In the genomic region with DNA sequence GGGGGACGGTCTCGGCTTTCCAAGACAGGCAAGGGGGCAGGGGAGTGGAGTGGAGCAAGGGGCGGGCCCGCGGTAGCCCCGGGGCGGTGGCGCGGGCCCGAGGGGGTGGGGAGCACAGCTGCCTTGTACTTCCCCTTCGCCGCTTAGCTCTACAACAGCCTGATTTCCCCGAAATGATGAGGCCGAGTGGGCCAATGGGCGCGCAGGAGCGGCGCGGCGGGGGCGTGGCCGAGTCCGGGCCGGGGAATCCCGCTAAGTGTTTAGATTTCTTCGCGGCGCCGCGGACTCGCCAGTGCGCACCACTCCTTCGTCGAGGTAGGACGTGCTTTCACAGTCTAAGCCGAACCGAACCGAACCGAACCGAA, we compare ENCODE assay signal across 7 mouse cellular contexts. TPM values are rescaled to one million over a fixed set of nuclear protein-coding genes. Genes with fewer than 3 reads are reported as not detected.
A peak's percentile ranks its signal among the peaks of the same experiment; 100 is the strongest.
DNase-seq lines count a peak whose midpoint lies in the region; ATAC-seq and TF ChIP-seq lines count a peak whose summit lies in the region.

A gene (plus strand): TSS at position 255 of the 365 bp plus-strand sequence.

- peak within 1 kb of the TSS; percentile 73 for H3K4me2 ChIP-seq in intestine, postnatal 0 days (replicated peaks; ENCODE audit: low read depth)

- H3K36me3 ChIP-seq in embryonic facial prominence, embryonic 10.5 days (replicated peaks) = peaks cover 13% of the 10 kb centered on the region
- peaks cover 34% of the 10 kb centered on the region for H3K36me3 ChIP-seq in intestine, postnatal 0 days (ENCODE audit: control insufficient read depth, insufficient read depth)
- H3K36me3 ChIP-seq in midbrain, embryonic 10.5 days = no peaks in the 10 kb centered on the region

- ATAC-seq in intestine, postnatal 0 days = peak; percentile 88

- H3K9ac ChIP-seq in intestine, postnatal 0 days (ENCODE audit: low read depth, low read length) = peak within 1 kb of the TSS; percentile 92

- peak; percentile 97 for DNase-seq in adrenal gland, postnatal 10 days
- peak; percentile 93 for DNase-seq in embryonic facial prominence, embryonic 10.5 days (ENCODE audit: low spot score)
- DNase-seq in gonadal fat pad, adult 2 months (ENCODE audit: low read depth) = no peak
- peak; percentile 86 to 87 for DNase-seq in left cerebral cortex, postnatal 36 days (ENCODE audit: low spot score in 2 of 2)
- DNase-seq in midbrain, embryonic 10.5 days (ENCODE audit: low spot score) = peak; percentile 87
- DNase-seq in right cerebral cortex, postnatal 4 days = peak; percentile 83

- peak within 1 kb of the TSS; percentile 92 for H3K4me3 ChIP-seq in embryonic facial prominence, embryonic 10.5 days
- H3K4me3 ChIP-seq in intestine, postnatal 0 days (ENCODE audit: low read depth, low read length) = peak within 1 kb of the TSS; percentile 91
- peak within 1 kb of the TSS; percentile 71 for H3K4me3 ChIP-seq in midbrain, embryonic 10.5 days

- H3K4me1 ChIP-seq in embryonic facial prominence, embryonic 10.5 days = peaks cover 31% of the 10 kb centered on the region
- 0 out of 2 replicates have a peak, but pooled peaks cover 3% of the 10 kb centered on the region for H3K4me1 ChIP-seq in intestine, postnatal 0 days (replicated peaks; ENCODE audit: control insufficient read depth, insufficient read depth, low read length)
- peaks cover 20% of the 10 kb centered on the region for H3K4me1 ChIP-seq in midbrain, embryonic 10.5 days

- under 1% methylated on average over 40 of the region's 40 CpGs for WGBS in embryonic facial prominence, embryonic 10.5 days
- WGBS in intestine, postnatal 0 days = under 1% methylated on average over 33 of the region's 40 CpGs
- 0% methylated on average over 40 of the region's 40 CpGs for WGBS in midbrain, embryonic 10.5 days

- intact Hi-C loops in left cerebral cortex, postnatal 36 days (cut with DNase I) = no loop called here

- peak within 1 kb of the TSS; percentile 82 for H3K27ac ChIP-seq in embryonic facial prominence, embryonic 10.5 days (replicated peaks)
- peak within 1 kb of the TSS; percentile 97 for H3K27ac ChIP-seq in intestine, postnatal 0 days (ENCODE audit: low read depth, low read length)
- peak within 1 kb of the TSS; percentile 76 for H3K27ac ChIP-seq in midbrain, embryonic 10.5 days (replicated peaks)

- TF ChIP-seq CTCF in intestine, postnatal 0 days (IDR thresholded peaks at IDR 0.05; ENCODE audit: low read depth) = no peak

- H3K27me3 ChIP-seq in embryonic facial prominence, embryonic 10.5 days (replicated peaks; ENCODE audit: low read depth, poor library complexity, severe bottlenecking) = peaks cover 70% of the 10 kb centered on the region
- H3K27me3 ChIP-seq in intestine, postnatal 0 days (replicated peaks; ENCODE audit: control insufficient read depth, insufficient read depth, low read length) = no peaks in the 10 kb centered on the region
- peaks cover 84% of the 10 kb centered on the region for H3K27me3 ChIP-seq in midbrain, embryonic 10.5 days (ENCODE audit: low read depth, poor library complexity, severe bottlenecking)

- no peaks in the 10 kb centered on the region for H3K9me3 ChIP-seq in embryonic facial prominence, embryonic 10.5 days
- no peaks in the 10 kb centered on the region for H3K9me3 ChIP-seq in intestine, postnatal 0 days (ENCODE audit: control insufficient read depth)
- H3K9me3 ChIP-seq in midbrain, embryonic 10.5 days (replicated peaks) = no peaks in the 10 kb centered on the region

RNA-seq across cellular contexts. Expression of the gene that starts here (rescaled TPM):
- 10 to 100 TPM; 20.0 to 36.7 TPM for total RNA-seq in adrenal gland, postnatal 10 days (2021)
- 5.6 and 7.0 TPM in 2 replicates for polyA plus RNA-seq in embryonic facial prominence, embryonic 10.5 days (2016; fragmentation: Nextera tagmentation; extraction: Ambion mirVana)
- 43.6 and 47.0 TPM in 2 replicates for polyA plus RNA-seq in gonadal fat pad, adult 2 months (2012; rRNA removed)
- 64.3 and 76.1 TPM in 2 replicates for polyA plus RNA-seq in intestine, postnatal 0 days (2015; fragmentation: Nextera tagmentation; extraction: Ambion mirVana)
- total RNA-seq in left cerebral cortex, postnatal 36 days (2021) = 1 to 10 TPM; 6.5 to 6.6 TPM
- 3.6 and 3.8 TPM in 2 replicates for polyA plus RNA-seq in midbrain, embryonic 10.5 days (2016; fragmentation: Nextera tagmentation; extraction: Ambion mirVana)
